Mouse (Mus musculus): Measurements from ENCODE around the gene Lin54. TPM values are rescaled to one million over a fixed set of nuclear protein-coding genes. Genes with fewer than 3 reads are reported as not detected.

The Lin54 gene
- polyA plus RNA-seq, 1 experiment = 6.4 TPM

- H3K27ac ChIP-seq (ENCODE audit: insufficient read depth, low read depth, low read length) = no peak overlapping the region
- H3K4me1 ChIP-seq (ENCODE audit: control insufficient read depth, insufficient read depth, low read length) = 0 out of 2 replicates have a peak, but pooled peaks cover 3% of the 10 kb centered on the region
- no peaks in the 10 kb centered on the region for H3K36me3 ChIP-seq (ENCODE audit: control insufficient read depth, insufficient read depth, low read length)
- no peak overlapping the region for H3K4me3 ChIP-seq (ENCODE audit: insufficient read depth, low read depth, low read length)
- H3K27me3 ChIP-seq (replicated peaks; ENCODE audit: control insufficient read depth, insufficient read depth, low read length) = no peaks in the 10 kb centered on the region
- TF ChIP-seq CTCF (conservative IDR thresholded peaks at IDR 0.05; ENCODE audit: insufficient read depth, insufficient read length, low read depth, low read length) = no peak
- TF ChIP-seq POLR2A (IDR thresholded peaks at IDR 0.05; ENCODE audit: low read depth, low read length) = no peak
- no peak for DNase-seq
- 92% methylated on average over 10 of the region's 10 CpGs for WGBS
These were observed 33.8 kb downstream of the Lin54 start for GRCm38 (mm10) chr5:100466624-100467023.

GRCm38 (mm10) chr5:100462374-100462773 lies 38.1 kb downstream of the Lin54 start:
- no peaks in the 10 kb centered on the region for H3K27me3 ChIP-seq (replicated peaks; ENCODE audit: control insufficient read depth, insufficient read depth, low read length)
- no peaks in the 10 kb centered on the region for H3K4me1 ChIP-seq (ENCODE audit: control insufficient read depth, insufficient read depth, low read length)
- H3K27ac ChIP-seq (ENCODE audit: insufficient read depth, low read depth, low read length) = no peak overlapping the region
- WGBS = 94% methylated on average over 2 of the region's 2 CpGs
- TF ChIP-seq POLR2A (IDR thresholded peaks at IDR 0.05; ENCODE audit: low read depth, low read length) = no peak
- TF ChIP-seq CTCF (conservative IDR thresholded peaks at IDR 0.05; ENCODE audit: insufficient read depth, insufficient read length, low read depth, low read length) = no peak
- no peak overlapping the region for H3K4me3 ChIP-seq (ENCODE audit: insufficient read depth, low read depth, low read length)
- DNase-seq = no peak
- H3K36me3 ChIP-seq (ENCODE audit: control insufficient read depth, insufficient read depth, low read length) = no peaks in the 10 kb centered on the region; the same call in 1 of the 2 replicates

GRCm38 (mm10) chr5:100461526-100461925 lies 38.9 kb downstream of the Lin54 start:
- no peak for TF ChIP-seq POLR2A (IDR thresholded peaks at IDR 0.05; ENCODE audit: low read depth, low read length)
- no peak for TF ChIP-seq CTCF (conservative IDR thresholded peaks at IDR 0.05; ENCODE audit: insufficient read depth, insufficient read length, low read depth, low read length)
- H3K36me3 ChIP-seq (ENCODE audit: control insufficient read depth, insufficient read depth, low read length) = no peaks in the 10 kb centered on the region; the same call in 1 of the 2 replicates
- 92% methylated on average over 9 of the region's 9 CpGs for WGBS

GRCm38 (mm10) chr5:100459468-100459867 lies 41.0 kb downstream of the Lin54 start:
- no peak for DNase-seq
- Histone ChIP-seq H3K4me3 (ENCODE audit: insufficient read depth, low read depth, low read length) (no peak overlapping the region), H3K36me3 (ENCODE audit: control insufficient read depth, insufficient read depth, low read length) (no peaks in the 10 kb centered on the region; the same call in 1 of the 2 replicates), H3K4me1 (ENCODE audit: control insufficient read depth, insufficient read depth, low read length) (no peaks in the 10 kb centered on the region), H3K27me3 (replicated peaks; ENCODE audit: control insufficient read depth, insufficient read depth, low read length) (no peaks in the 10 kb centered on the region), H3K27ac (ENCODE audit: insufficient read depth, low read depth, low read length) (no peak overlapping the region)
- TF ChIP-seq POLR2A (IDR thresholded peaks at IDR 0.05; ENCODE audit: low read depth, low read length) = no peak
- no peak for TF ChIP-seq CTCF (conservative IDR thresholded peaks at IDR 0.05; ENCODE audit: insufficient read depth, insufficient read length, low read depth, low read length)
- 95% methylated on average over 5 of the region's 5 CpGs for WGBS

More at GRCm38 (mm10) chr5:100461526-100461925, 38.9 kb downstream of the Lin54 start:
- H3K4me1 ChIP-seq (ENCODE audit: control insufficient read depth, insufficient read depth, low read length) = no peaks in the 10 kb centered on the region
- no peak overlapping the region for H3K27ac ChIP-seq (ENCODE audit: insufficient read depth, low read depth, low read length)
- DNase-seq = no peak
- H3K27me3 ChIP-seq (replicated peaks; ENCODE audit: control insufficient read depth, insufficient read depth, low read length) = no peaks in the 10 kb centered on the region
- no peak overlapping the region for H3K4me3 ChIP-seq (ENCODE audit: insufficient read depth, low read depth, low read length)

- no peaks in the 10 kb centered on the region for H3K4me1 ChIP-seq (ENCODE audit: control insufficient read depth, insufficient read depth, low read length)
- no peak for DNase-seq
- TF ChIP-seq POLR2A (IDR thresholded peaks at IDR 0.05; ENCODE audit: low read depth, low read length) (no peak), CTCF (conservative IDR thresholded peaks at IDR 0.05; ENCODE audit: insufficient read depth, insufficient read length, low read depth, low read length) (no peak)
- H3K27ac ChIP-seq (ENCODE audit: insufficient read depth, low read depth, low read length) = no peak overlapping the region
- H3K4me3 ChIP-seq (ENCODE audit: insufficient read depth, low read depth, low read length) = no peak overlapping the region
- no peaks in the 10 kb centered on the region; the same call in 1 of the 2 replicates for H3K36me3 ChIP-seq (ENCODE audit: control insufficient read depth, insufficient read depth, low read length)
- 86% methylated on average over 2 of the region's 2 CpGs for WGBS
- H3K27me3 ChIP-seq (replicated peaks; ENCODE audit: control insufficient read depth, insufficient read depth, low read length) = no peaks in the 10 kb centered on the region
These were observed 48.6 kb downstream of the Lin54 start for GRCm38 (mm10) chr5:100451871-100452270.

- Histone ChIP-seq H3K27ac (ENCODE audit: insufficient read depth, low read depth, low read length) (no peak overlapping the region), H3K4me3 (ENCODE audit: insufficient read depth, low read depth, low read length) (no peak overlapping the region), H3K4me1 (ENCODE audit: control insufficient read depth, insufficient read depth, low read length) (no peaks in the 10 kb centered on the region), H3K27me3 (replicated peaks; ENCODE audit: control insufficient read depth, insufficient read depth, low read length) (no peaks in the 10 kb centered on the region), H3K36me3 (ENCODE audit: control insufficient read depth, insufficient read depth, low read length) (no peaks in the 10 kb centered on the region)
- 95% methylated on average over 14 of the region's 14 CpGs for WGBS
- TF ChIP-seq POLR2A (IDR thresholded peaks at IDR 0.05; ENCODE audit: low read depth, low read length) = no peak
- no peak for DNase-seq
These were observed 61.6 kb downstream of the Lin54 start for GRCm38 (mm10) chr5:100438796-100439195.

GRCm38 (mm10) chr5:100437917-100438316 lies 62.5 kb downstream of the Lin54 start:
- H3K4me1 ChIP-seq (ENCODE audit: control insufficient read depth, insufficient read depth, low read length) = no peaks in the 10 kb centered on the region
- no peak overlapping the region for H3K27ac ChIP-seq (ENCODE audit: insufficient read depth, low read depth, low read length)
- H3K36me3 ChIP-seq (ENCODE audit: control insufficient read depth, insufficient read depth, low read length) = no peaks in the 10 kb centered on the region
- DNase-seq = no peak
- H3K4me3 ChIP-seq (ENCODE audit: insufficient read depth, low read depth, low read length) = no peak overlapping the region
- no peak for TF ChIP-seq CTCF (conservative IDR thresholded peaks at IDR 0.05; ENCODE audit: insufficient read depth, insufficient read length, low read depth, low read length)
- no peak for TF ChIP-seq POLR2A (IDR thresholded peaks at IDR 0.05; ENCODE audit: low read depth, low read length)
- WGBS = 93% methylated on average over 5 of the region's 5 CpGs
- no peaks in the 10 kb centered on the region for H3K27me3 ChIP-seq (replicated peaks; ENCODE audit: control insufficient read depth, insufficient read depth, low read length)
